Mouse (Mus musculus): Measurements from ENCODE around the gene Ano4.

DNA sequence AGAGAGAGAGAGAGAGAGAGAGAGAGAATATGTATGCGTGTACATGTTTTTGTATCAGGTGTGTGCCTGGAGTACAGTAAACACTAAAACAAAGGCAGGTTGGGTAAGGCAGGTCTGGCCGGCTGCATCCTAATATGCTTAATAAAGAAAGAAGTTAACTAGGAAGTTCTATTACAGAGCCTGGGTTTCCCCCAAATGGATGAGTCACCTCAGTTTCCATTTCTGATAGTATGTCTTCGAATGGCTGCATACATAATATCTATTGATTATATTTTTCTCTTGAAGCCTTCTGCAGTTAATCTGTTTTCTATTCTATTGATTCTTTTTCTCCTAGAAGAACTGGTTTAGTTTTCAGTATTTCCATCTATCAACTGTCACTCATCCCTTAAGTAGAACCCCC, 41.9 kb upstream of the Ano4 start:
- TF ChIP-seq POLR2A (IDR thresholded peaks at IDR 0.05; ENCODE audit: insufficient read depth, low read depth, low read length) (no peak), CTCF (IDR thresholded peaks at IDR 0.05) (no peak)

Measured in heart, adult 2 months (tissue).